Mouse (Mus musculus): ENCODE measurements around the gene Fmod. TPM values are rescaled to one million over a fixed set of nuclear protein-coding genes. Genes with fewer than 3 reads are reported as not detected.

Gene Fmod
- polyA plus RNA-seq, 1 experiment from 2014 or later: 174 TPM

GRCm38 (mm10) chr1:134086017-134086416 is 49.0 kb downstream of the Fmod start:
- 0 out of 2 replicates have a peak, but pooled peaks have one; percentile 22 for ATAC-seq (ENCODE audit: insufficient read depth)
- no peak overlapping the region; the same call in 1 of the 2 replicates for H3K4me2 ChIP-seq
- H3K4me3 ChIP-seq (ENCODE audit: low read depth, low read length): no peak overlapping the region
- peak overlapping the region; percentile 13; the same call in 1 of the 2 replicates for H3K9ac ChIP-seq
- no peaks in the 10 kb centered on the region for H3K36me3 ChIP-seq (ENCODE audit: insufficient read depth)
- H3K4me1 ChIP-seq (ENCODE audit: insufficient read depth): peaks cover 19% of the 10 kb centered on the region
- DNase-seq: no peak
- 43% methylated on average over 3 of the region's 3 CpGs for WGBS
- no peak for TF ChIP-seq CTCF (IDR thresholded peaks at IDR 0.05; ENCODE audit: low read depth)
- H3K27me3 ChIP-seq (ENCODE audit: insufficient read depth, low read length): no peaks in the 10 kb centered on the region
- H3K27ac ChIP-seq (ENCODE audit: low read depth): no peak overlapping the region
- no peaks in the 10 kb centered on the region for H3K9me3 ChIP-seq (ENCODE audit: low read depth, low read length)

GRCm38 (mm10) chr1:134086811-134087398 is 49.9 kb downstream of the Fmod start:
- H3K27me3 ChIP-seq (ENCODE audit: insufficient read depth, low read length): no peaks in the 10 kb centered on the region
- H3K4me1 ChIP-seq (ENCODE audit: insufficient read depth): peaks cover 19% of the 10 kb centered on the region
- 27% methylated on average over 16 of the region's 16 CpGs for WGBS
- H3K4me3 ChIP-seq (ENCODE audit: low read depth, low read length): no peak overlapping the region
- H3K9me3 ChIP-seq (ENCODE audit: low read depth, low read length): no peaks in the 10 kb centered on the region
- H3K27ac ChIP-seq (ENCODE audit: low read depth): 0 out of 2 replicates have a peak overlapping the region, but pooled peaks have one; percentile 5
- H3K36me3 ChIP-seq (ENCODE audit: insufficient read depth): no peaks in the 10 kb centered on the region
- peak overlapping the region; percentile 34 for H3K4me2 ChIP-seq
- no peak for TF ChIP-seq CTCF (IDR thresholded peaks at IDR 0.05; ENCODE audit: low read depth)
- ATAC-seq (ENCODE audit: insufficient read depth): 0 out of 2 replicates have a peak, but pooled peaks have one; percentile 15
- DNase-seq: no peak
- H3K9ac ChIP-seq: peak overlapping the region; percentile 13; the same call in 1 of the 2 replicates

GRCm38 (mm10) chr1:134089074-134089473 is 52.0 kb downstream of the Fmod start:
- no peaks in the 10 kb centered on the region for H3K36me3 ChIP-seq (ENCODE audit: insufficient read depth)
- H3K4me3 ChIP-seq (ENCODE audit: low read depth, low read length): no peak overlapping the region
- peaks cover 23% of the 10 kb centered on the region for H3K4me1 ChIP-seq (ENCODE audit: insufficient read depth)
- H3K27ac ChIP-seq (ENCODE audit: low read depth): no peak overlapping the region
- WGBS: 85% methylated on average over 7 of the region's 7 CpGs
- H3K9ac ChIP-seq: no peak overlapping the region
- TF ChIP-seq CTCF (IDR thresholded peaks at IDR 0.05; ENCODE audit: low read depth): no peak
- no peak for ATAC-seq (ENCODE audit: insufficient read depth)
- no peak overlapping the region for H3K4me2 ChIP-seq
- H3K27me3 ChIP-seq (ENCODE audit: insufficient read depth, low read length): no peaks in the 10 kb centered on the region
- no peaks in the 10 kb centered on the region for H3K9me3 ChIP-seq (ENCODE audit: low read depth, low read length)
- no peak for DNase-seq

- H3K4me2 ChIP-seq: no peak overlapping the region
- peaks cover 32% of the 10 kb centered on the region for H3K4me1 ChIP-seq (ENCODE audit: insufficient read depth)
- no peaks in the 10 kb centered on the region for H3K36me3 ChIP-seq (ENCODE audit: insufficient read depth)
- 0 out of 2 replicates have a peak overlapping the region, but pooled peaks have one; percentile 90 for H3K27ac ChIP-seq (ENCODE audit: low read depth)
- H3K27me3 ChIP-seq (ENCODE audit: insufficient read depth, low read length): no peaks in the 10 kb centered on the region
- no peaks in the 10 kb centered on the region for H3K9me3 ChIP-seq (ENCODE audit: low read depth, low read length)
- ATAC-seq (ENCODE audit: insufficient read depth): no peak
- H3K9ac ChIP-seq: no peak overlapping the region
- DNase-seq: no peak
- no peak for TF ChIP-seq CTCF (IDR thresholded peaks at IDR 0.05; ENCODE audit: low read depth)
- H3K4me3 ChIP-seq (ENCODE audit: low read depth, low read length): no peak overlapping the region
- WGBS: 73% methylated on average over 3 of the region's 3 CpGs
Measured at GRCm38 (mm10) chr1:134091851-134092250, 54.8 kb downstream of the Fmod start.

GRCm38 (mm10) chr1:134092368-134092767 is 55.3 kb downstream of the Fmod start:
- H3K27ac ChIP-seq (ENCODE audit: low read depth): peak overlapping the region; percentile 90

GRCm38 (mm10) chr1:134092852-134093770 is 56.1 kb downstream of the Fmod start:
- Histone ChIP-seq H3K4me2 (peak overlapping the region; percentile 70), H3K9me3 (ENCODE audit: low read depth, low read length) (no peaks in the 10 kb centered on the region), H3K27me3 (ENCODE audit: insufficient read depth, low read length) (no peaks in the 10 kb centered on the region), H3K27ac (ENCODE audit: low read depth) (peak overlapping the region; percentile 90), H3K36me3 (ENCODE audit: insufficient read depth) (no peaks in the 10 kb centered on the region), H3K9ac (peak overlapping the region; percentile 53), H3K4me1 (ENCODE audit: insufficient read depth) (peaks cover 39% of the 10 kb centered on the region), H3K4me3 (ENCODE audit: low read depth, low read length) (peak overlapping the region; percentile 40)
- ATAC-seq (ENCODE audit: insufficient read depth) (peak; percentile 93), DNase-seq (peak; percentile 98)
- no peak for TF ChIP-seq CTCF (IDR thresholded peaks at IDR 0.05; ENCODE audit: low read depth)
- WGBS: 2% methylated on average over 43 of the region's 43 CpGs

More at GRCm38 (mm10) chr1:134092368-134092767, 55.3 kb downstream of the Fmod start:
- Histone ChIP-seq H3K4me3 (ENCODE audit: low read depth, low read length) (peak overlapping the region; percentile 40), H3K4me1 (ENCODE audit: insufficient read depth) (peaks cover 34% of the 10 kb centered on the region), H3K36me3 (ENCODE audit: insufficient read depth) (no peaks in the 10 kb centered on the region), H3K9ac (peak overlapping the region; percentile 53), H3K27me3 (ENCODE audit: insufficient read depth, low read length) (no peaks in the 10 kb centered on the region), H3K4me2 (peak overlapping the region; percentile 70), H3K9me3 (ENCODE audit: low read depth, low read length) (no peaks in the 10 kb centered on the region)
- ATAC-seq (ENCODE audit: insufficient read depth) (0 out of 2 replicates have a peak, but pooled peaks have one; percentile 0), DNase-seq (no peak)
- TF ChIP-seq CTCF (IDR thresholded peaks at IDR 0.05; ENCODE audit: low read depth): no peak
- 13% methylated on average over 6 of the region's 6 CpGs for WGBS

All from lung, embryonic 14.5 days (tissue).